Mouse (Mus musculus): ENCODE results near the gene Gm20715. TPM values are rescaled to one million over a fixed set of nuclear protein-coding genes. Genes with fewer than 3 reads are reported as not detected.
"Not testable (repeated sequence)": the region's sequence is repeated elsewhere in the genome, so short reads cannot be mapped to it uniquely, and the experiment has no call there.

Gm20715 gene
- total RNA-seq, 2 experiments from 2014 or later: 0.42 to 0.61 TPM

DNA sequence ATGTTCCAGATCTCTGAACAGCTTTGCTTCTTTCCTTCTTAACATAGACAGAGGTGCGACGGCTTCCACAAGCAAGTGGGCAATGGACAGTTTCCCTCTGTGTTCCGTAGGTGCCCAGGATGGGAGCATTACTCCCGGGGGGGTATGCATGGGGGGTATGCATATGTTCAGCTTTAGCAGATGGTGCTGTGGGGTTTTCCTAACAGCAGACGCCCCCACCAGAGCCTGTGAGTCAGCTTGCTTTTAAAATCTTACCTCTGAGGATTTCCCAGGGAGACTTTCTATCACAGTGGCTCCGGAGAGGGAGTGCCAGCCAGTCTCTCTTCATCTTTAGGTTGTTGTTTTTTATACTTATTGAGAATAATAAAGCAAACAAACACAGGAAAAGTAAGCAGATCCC is 9.8 kb downstream of the Gm20715 start:
- peak in 1 of 2 experiments; percentile 46 for DNase-seq (ENCODE audit: low spot score in 2 of 2)

DNA sequence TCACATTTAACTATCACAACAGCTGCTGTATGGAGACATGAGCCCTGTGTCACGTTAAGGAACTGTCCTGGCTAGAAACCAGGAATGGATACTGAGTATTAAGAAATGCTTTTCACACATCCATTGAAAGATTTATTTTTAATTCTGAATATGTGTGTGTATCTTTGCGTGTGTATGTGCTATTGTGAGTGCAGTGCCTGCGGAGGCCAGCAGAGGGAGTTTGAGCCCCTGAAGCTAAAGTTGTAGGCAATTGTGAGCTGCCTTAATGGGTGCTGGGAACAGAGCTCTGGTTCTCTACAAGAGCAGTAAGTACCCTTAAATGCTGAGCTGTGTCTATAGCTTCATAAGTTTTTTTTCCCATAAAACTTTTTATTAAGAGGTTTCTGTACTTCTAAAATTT is 19.3 kb downstream of the Gm20715 start:
- no peak for DNase-seq (ENCODE audit: low spot score in 2 of 2)

DNA sequence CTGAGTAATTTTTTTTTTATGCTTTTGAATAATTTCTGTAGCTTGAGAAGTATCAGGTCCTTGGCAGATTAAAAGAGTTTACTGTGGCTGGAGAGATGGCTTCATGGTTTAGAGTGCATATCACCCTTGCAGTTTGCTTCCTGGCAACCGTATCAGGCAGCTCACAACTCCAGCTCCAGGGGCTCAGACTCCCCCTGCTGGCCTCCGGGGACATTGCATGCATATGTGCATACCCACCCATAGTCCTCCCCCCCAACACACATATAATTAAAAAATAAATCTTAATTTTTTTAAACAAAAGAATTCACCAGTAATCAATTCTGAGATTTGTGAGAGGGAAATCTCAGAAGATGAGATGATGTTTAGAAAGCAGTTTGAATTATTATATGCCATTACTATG is 20.3 kb downstream of the Gm20715 start:
- DNase-seq (ENCODE audit: low spot score in 2 of 2): peak in 1 of 2 experiments; percentile 29

- no peak for DNase-seq (ENCODE audit: low spot score in 2 of 2)
Observed at GRCm38 (mm10) chr7:6438388-6438787, 28.3 kb downstream of the Gm20715 start, which contains the start of gene Olfr1344. Gene Olfr1344 (plus strand): TSS chr7:6438688.

- no peak for DNase-seq (ENCODE audit: low spot score in 2 of 2)
Observed at GRCm38 (mm10) chr7:6441173-6441572, 31.1 kb downstream of the Gm20715 start.

DNA sequence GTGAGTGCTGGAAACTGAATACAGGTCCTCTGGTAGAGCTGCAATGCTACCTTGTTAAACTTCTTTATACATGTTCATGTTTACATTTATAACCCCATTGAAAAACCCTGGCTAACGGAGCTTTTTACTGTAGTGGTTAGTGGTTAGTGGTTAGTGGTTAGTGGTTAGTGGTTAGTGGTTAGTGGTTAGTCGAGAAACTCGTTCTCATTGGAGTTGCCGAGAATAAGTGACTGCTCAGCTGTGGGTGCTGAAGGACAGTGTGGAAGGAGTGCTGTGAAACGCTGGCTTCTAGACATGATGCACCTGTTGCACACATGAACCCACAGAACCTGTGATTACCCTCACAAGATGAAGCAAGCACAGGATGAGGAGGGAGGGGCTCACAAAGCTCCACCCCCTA is 37.7 kb downstream of the Gm20715 start:
- DNase-seq (ENCODE audit: low spot score in 2 of 2): no peak

DNA sequence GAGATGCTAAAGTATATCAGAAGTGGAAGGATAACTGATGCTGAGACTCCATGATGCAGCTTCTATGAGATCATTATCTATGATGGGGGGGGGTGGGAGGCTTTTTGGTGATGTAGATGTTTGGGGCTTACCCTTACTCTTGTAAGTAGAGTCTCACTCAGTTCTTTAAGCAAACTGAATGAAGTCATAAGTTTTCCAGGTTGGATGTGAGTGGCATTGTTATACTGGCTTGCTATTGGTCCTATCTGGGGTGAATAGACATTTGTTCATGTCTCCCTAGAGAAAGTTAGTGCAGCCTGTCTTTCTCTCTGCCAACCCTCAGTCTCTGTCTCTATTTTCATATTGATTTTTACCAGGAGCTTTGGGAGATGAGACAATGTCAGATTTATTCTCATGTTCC is 45.8 kb downstream of the Gm20715 start, which contains the start of gene Olfr1336:
Olfr1336 (plus strand) TSS at position 301 of the 400 bp plus-strand sequence.
- no peak for DNase-seq (ENCODE audit: low spot score in 2 of 2)

DNA sequence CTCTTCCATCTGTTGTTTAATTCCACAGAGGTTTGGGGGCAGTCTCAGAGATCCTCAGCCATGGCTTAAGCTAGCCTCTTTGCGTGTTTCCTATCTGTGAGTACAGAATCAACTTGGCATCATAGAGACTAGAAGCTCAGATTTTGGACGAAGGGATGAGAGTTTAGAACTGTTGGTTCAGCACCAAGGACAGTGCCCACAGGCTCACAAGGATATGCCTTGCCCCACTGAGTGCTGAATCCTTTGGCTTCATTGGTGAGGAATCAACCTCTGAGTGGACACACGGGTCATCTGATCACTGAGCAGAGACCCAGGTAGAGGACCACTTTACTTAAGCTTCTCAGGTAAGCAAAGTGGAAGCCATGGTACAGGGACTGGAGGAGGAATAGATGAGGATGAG is 46.3 kb downstream of the Gm20715 start:
- DNase-seq (ENCODE audit: low spot score in 2 of 2): no peak

DNA sequence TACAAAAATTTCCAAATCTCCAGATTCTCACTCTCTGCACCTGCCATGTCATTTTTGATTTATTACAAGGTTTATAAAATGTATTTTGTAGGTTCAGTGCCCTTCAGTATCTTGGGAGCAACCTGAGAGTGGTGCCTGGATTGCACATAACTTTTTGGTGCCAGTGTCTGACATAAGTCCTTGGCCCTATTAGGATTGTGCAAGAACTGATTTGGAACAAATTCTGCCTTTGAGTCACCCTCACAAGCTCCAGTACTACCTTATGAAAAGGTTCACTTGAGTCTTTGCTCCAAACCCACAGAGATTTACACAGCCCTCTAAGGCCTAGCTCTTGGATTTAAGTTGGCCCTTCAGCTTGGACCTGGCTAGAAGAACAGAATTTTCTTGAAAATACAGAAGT is 56.9 kb downstream of the Gm20715 start, which contains the start of gene Olfr1346:
Olfr1346 (plus strand) TSS at position 151 of the 400 bp plus-strand sequence.
- DNase-seq (ENCODE audit: low spot score in 2 of 2): no peak

DNA sequence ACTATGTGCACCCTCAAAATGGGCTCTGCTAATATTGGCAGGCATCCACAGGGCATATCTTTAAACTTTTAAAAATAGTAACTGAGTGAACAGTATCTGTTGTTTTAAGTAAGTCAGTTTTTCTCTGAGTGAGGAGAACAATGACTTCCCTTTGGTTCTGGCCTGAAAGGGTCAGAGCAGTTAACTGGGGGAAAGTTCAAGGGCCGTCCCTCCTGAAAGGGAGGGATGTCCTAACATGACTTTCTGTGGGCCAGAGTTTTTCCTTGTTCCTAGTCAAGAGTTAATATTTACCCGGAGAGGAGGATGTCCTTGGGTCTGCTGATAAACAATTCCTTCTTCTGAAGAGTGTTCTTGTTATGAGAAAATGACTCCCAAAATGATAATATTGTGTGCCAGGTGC is 67.6 kb downstream of the Gm20715 start:
- not testable (repeated sequence) for DNase-seq (ENCODE audit: low spot score in 2 of 2)

- DNase-seq (ENCODE audit: low spot score in 2 of 2): no peak
Observed at GRCm38 (mm10) chr7:6486841-6487240, 76.8 kb downstream of the Gm20715 start, which contains the start of gene Olfr5. Gene Olfr5 (minus strand): TSS chr7:6486941.

Other genes starting within 250 kb of the Gm20715 start
- 10 to 100 TPM; 45.8 to 61.9 TPM for gene Zfp444, start 238.1 kb upstream of the Gm20715 start, total RNA-seq (2021)
- gene Galp, start 213.2 kb upstream of the Gm20715 start, total RNA-seq (2021): not detected
- not detected for gene Zscan5b, start 188.0 kb upstream of the Gm20715 start, total RNA-seq (2021)
- gene Epp13, start 157.6 kb upstream of the Gm20715 start, total RNA-seq (2021): not detected
- 10 to 100 TPM; 17.0 to 19.5 TPM for gene Zfp667, start 123.7 kb upstream of the Gm20715 start, total RNA-seq (2021)
- 10 to 100 TPM in 1 of 2 experiments, 1 to 10 TPM in 1; 9.8 to 10.1 TPM for gene Zfp583, start 79.0 kb upstream of the Gm20715 start, total RNA-seq (2021)
- gene Gm3854, start 66.5 kb upstream of the Gm20715 start, total RNA-seq (2021): 1 to 10 TPM; 6.2 to 6.3 TPM
- 1 to 10 TPM; 4.8 to 6.9 TPM for gene Zfp78, start 47.0 kb upstream of the Gm20715 start, total RNA-seq (2021)
- 1 to 10 TPM; 7.5 to 8.6 TPM for gene Zfp28, start 27.0 kb upstream of the Gm20715 start, total RNA-seq (2021)
- 10 to 100 TPM; 20.3 to 21.6 TPM for gene Smim17, start 11.6 kb upstream of the Gm20715 start, total RNA-seq (2021)
- gene Olfr1344, start 28.4 kb downstream of the Gm20715 start, total RNA-seq (2021): 1 to 10 TPM; 1.5 to 1.7 TPM
- gene Olfr1336, start 45.9 kb downstream of the Gm20715 start, total RNA-seq (2021): under 1 TPM in 1 of 2 experiments, not detected in 1; 0.05 TPM
- gene Olfr1346, start 56.8 kb downstream of the Gm20715 start, total RNA-seq (2021): not detected
- not detected for gene Olfr5, start 76.7 kb downstream of the Gm20715 start, total RNA-seq (2021)
- gene Olfr1347, start 89.5 kb downstream of the Gm20715 start, total RNA-seq (2021): not detected
- gene Olfr1348, start 98.5 kb downstream of the Gm20715 start, total RNA-seq (2021): not detected
- not detected for gene Olfr1349, start 112.7 kb downstream of the Gm20715 start, total RNA-seq (2021)
- gene Olfr1350, start 154.6 kb downstream of the Gm20715 start, total RNA-seq (2021): not detected

Data from layer of hippocampus, adult 18-20 months (tissue).